Mouse (Mus musculus) central nervous system, embryonic 14 days (tissue): ENCODE results near the gene Olfr709-ps1. TPM values are rescaled to one million over a fixed set of nuclear protein-coding genes. Genes with fewer than 3 reads are reported as not detected.

ENCODE experiments used
- polyA plus RNA-seq: library from polyadenylated mRNA; depleted of rRNA; stranded (reverse); fragments of >200 nt; gene quantifications from 2 replicates; pipeline ENCODE4 v1.2.3, GENCODE M21; 2012; rRNA removed

Olfr709-ps1 gene
- polyA plus RNA-seq = not detected in 2 replicates

GRCm38 (mm10) chr7:106932119-106932518 is at the start of gene Olfr709-ps1:
TSS of gene Olfr709-ps1 (minus strand) at chr7:106932219.

GRCm38 (mm10) chr7:106975353-106975752 is 43.3 kb upstream of the Olfr709-ps1 start, which contains the start of gene Olfr711:
TSS of gene Olfr711 (minus strand) at chr7:106975453.

GRCm38 (mm10) chr7:106963837-106964236 is 31.8 kb upstream of the Olfr709-ps1 start, which contains the start of gene Olfr6:
TSS of gene Olfr6 (minus strand) at chr7:106963937.

GRCm38 (mm10) chr7:106948212-106948611 is 16.2 kb upstream of the Olfr709-ps1 start, which contains the start of gene Olfr710:
TSS of gene Olfr710 (minus strand) at chr7:106948312.

GRCm38 (mm10) chr7:106907676-106908075 is 24.3 kb downstream of the Olfr709-ps1 start, which contains the start of gene Olfr1532-ps1:
TSS of gene Olfr1532-ps1 (plus strand) at chr7:106908001.

GRCm38 (mm10) chr7:106901141-106901540 is 30.9 kb downstream of the Olfr709-ps1 start, which contains the start of gene Olfr707:
TSS of gene Olfr707 (minus strand) at chr7:106901241.

GRCm38 (mm10) chr7:106888062-106888461 is 44.0 kb downstream of the Olfr709-ps1 start, which contains the start of gene Olfr706:
TSS of gene Olfr706 (minus strand) at chr7:106888162.

GRCm38 (mm10) chr7:106876791-106877190 is 55.2 kb downstream of the Olfr709-ps1 start, which contains the start of gene Olfr705:
TSS of gene Olfr705 (minus strand) at chr7:106876891.

Other genes with a start within 250 kb of the Olfr709-ps1 start
- not detected in 2 replicates for gene Olfr694, start 240.4 kb downstream of the Olfr709-ps1 start, polyA plus RNA-seq
- gene Olfr695, start 215.8 kb downstream of the Olfr709-ps1 start, polyA plus RNA-seq = not detected in 2 replicates
- not detected in 2 replicates for gene Olfr697, start 189.8 kb downstream of the Olfr709-ps1 start, polyA plus RNA-seq
- not detected in 2 replicates for gene Olfr698, start 176.8 kb downstream of the Olfr709-ps1 start, polyA plus RNA-seq
- not detected in 2 replicates for gene Olfr699, start 139.0 kb downstream of the Olfr709-ps1 start, polyA plus RNA-seq
- gene Olfr700, start 123.4 kb downstream of the Olfr709-ps1 start, polyA plus RNA-seq = not detected in 2 replicates
- gene Olfr701, start 118.1 kb downstream of the Olfr709-ps1 start, polyA plus RNA-seq = not detected in 2 replicates
- gene Olfr702, start 98.3 kb downstream of the Olfr709-ps1 start, polyA plus RNA-seq = not detected in 2 replicates
- not detected in 2 replicates for gene Olfr703, start 88.9 kb downstream of the Olfr709-ps1 start, polyA plus RNA-seq
- not detected in 2 replicates for gene Olfr704, start 69.0 kb downstream of the Olfr709-ps1 start, polyA plus RNA-seq
- gene Olfr705, start 55.3 kb downstream of the Olfr709-ps1 start, polyA plus RNA-seq = not detected in 2 replicates
- gene Olfr706, start 44.1 kb downstream of the Olfr709-ps1 start, polyA plus RNA-seq = not detected in 2 replicates
- gene Olfr707, start 31.0 kb downstream of the Olfr709-ps1 start, polyA plus RNA-seq = not detected in 2 replicates
- gene Olfr1532-ps1, start 24.2 kb downstream of the Olfr709-ps1 start, polyA plus RNA-seq = not detected in 2 replicates
- not detected in 2 replicates for gene Olfr710, start 16.1 kb upstream of the Olfr709-ps1 start, polyA plus RNA-seq
- not detected in 2 replicates for gene Olfr6, start 31.7 kb upstream of the Olfr709-ps1 start, polyA plus RNA-seq
- gene Olfr711, start 43.2 kb upstream of the Olfr709-ps1 start, polyA plus RNA-seq = not detected in 2 replicates
- gene Olfr2, start 73.9 kb upstream of the Olfr709-ps1 start, polyA plus RNA-seq = not detected in 2 replicates
- not detected in 2 replicates for gene Olfr713, start 99.0 kb upstream of the Olfr709-ps1 start, polyA plus RNA-seq
- gene Olfr714, start 138.8 kb upstream of the Olfr709-ps1 start, polyA plus RNA-seq = not detected in 2 replicates
- gene Olfr17, start 161.0 kb upstream of the Olfr709-ps1 start, polyA plus RNA-seq = not detected in 2 replicates
- not detected in 2 replicates for gene Olfr715b, start 178.2 kb upstream of the Olfr709-ps1 start, polyA plus RNA-seq
- gene Olfr715, start 198.9 kb upstream of the Olfr709-ps1 start, polyA plus RNA-seq = not detected in 2 replicates
- not detected in 2 replicates for gene Olfr716, start 206.1 kb upstream of the Olfr709-ps1 start, polyA plus RNA-seq
- not detected in 2 replicates for gene Nlrp14, start 234.8 kb upstream of the Olfr709-ps1 start, polyA plus RNA-seq